Mouse (Mus musculus): Measurements from ENCODE around the gene Prkag2.
A peak's percentile ranks its signal among the peaks of the same experiment; 100 is the strongest.

The Prkag2 gene

DNA sequence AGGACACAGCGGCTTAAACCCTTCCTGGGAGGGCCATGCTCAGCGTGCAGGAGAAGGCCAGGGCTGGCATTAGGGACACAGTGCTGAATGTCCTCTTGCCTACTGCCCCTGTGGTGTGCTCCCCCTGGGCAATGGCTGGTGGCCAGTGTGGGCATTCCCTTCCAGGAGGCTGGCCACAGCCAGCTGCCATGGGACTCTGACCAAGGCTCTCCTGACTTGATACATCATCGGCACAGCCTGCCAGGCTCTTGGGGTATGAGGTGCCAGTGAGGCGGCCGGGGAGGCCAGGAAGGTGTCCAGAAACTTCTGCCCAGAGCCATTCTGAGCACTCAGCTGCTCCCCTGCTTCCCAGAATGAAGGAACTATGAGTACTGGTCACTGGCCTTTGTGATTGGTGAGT is 139.7 kb downstream of the Prkag2 start:
- no peak for DNase-seq

DNA sequence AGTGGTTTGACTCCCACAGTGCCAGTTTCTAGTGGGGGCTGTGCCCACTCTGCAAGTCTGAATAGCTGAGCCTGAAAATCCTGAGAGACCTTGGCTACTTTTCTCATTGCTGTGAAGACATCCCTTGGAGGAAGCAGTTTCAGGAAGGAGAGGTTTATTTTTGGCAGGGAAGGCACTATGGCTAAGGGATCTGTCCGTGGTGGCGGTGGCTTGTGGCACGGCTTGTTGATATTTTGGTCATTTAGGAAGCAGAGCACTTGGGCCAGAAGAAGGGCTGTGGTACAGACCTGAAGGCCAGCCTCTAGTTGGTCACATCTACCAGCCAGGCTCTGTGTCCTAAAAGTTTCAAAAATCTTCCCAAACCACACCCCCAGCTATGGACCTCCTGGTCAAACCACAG is 140.7 kb downstream of the Prkag2 start:
- DNase-seq: no peak

DNA sequence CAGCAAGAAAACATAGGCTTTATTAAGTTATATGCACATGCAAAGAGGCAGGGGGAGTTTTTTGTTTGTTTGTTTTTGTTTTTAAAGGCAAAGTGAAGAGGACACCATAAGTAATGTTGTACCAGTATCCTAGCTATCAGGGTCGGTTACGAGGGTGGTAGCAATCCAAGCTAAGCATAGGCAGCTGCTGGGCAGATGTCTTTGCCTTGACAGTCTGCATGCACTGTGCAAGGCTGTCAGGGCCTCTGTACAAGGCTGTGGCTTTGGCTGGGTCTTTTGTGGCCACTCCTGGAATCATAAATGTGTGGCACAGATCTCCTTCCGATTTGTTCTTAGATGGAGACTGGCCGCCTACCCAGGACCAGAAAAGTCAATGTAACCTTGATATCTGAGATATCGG is 141.8 kb downstream of the Prkag2 start:
- no peak for DNase-seq

DNA sequence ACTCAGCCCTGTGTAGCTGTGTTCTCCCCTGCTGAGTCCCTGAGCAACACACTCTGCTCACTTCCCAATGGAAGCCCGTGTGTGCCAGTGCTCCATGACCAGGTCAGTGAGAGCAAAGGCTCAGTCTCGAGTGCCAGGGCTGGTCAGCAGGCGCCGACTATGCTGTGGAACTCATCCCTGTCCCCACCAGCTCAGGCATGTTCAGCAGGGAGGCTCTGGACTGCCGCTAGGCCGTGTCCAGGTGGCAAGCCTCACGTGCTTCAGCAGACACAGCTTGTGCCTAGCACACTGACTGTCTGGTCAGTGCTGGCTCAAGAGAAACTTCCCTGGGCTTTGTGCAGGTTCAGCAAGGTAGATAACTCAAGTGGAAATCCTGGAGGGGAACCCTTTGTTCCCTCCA is 143.6 kb downstream of the Prkag2 start:
- no peak for DNase-seq

DNA sequence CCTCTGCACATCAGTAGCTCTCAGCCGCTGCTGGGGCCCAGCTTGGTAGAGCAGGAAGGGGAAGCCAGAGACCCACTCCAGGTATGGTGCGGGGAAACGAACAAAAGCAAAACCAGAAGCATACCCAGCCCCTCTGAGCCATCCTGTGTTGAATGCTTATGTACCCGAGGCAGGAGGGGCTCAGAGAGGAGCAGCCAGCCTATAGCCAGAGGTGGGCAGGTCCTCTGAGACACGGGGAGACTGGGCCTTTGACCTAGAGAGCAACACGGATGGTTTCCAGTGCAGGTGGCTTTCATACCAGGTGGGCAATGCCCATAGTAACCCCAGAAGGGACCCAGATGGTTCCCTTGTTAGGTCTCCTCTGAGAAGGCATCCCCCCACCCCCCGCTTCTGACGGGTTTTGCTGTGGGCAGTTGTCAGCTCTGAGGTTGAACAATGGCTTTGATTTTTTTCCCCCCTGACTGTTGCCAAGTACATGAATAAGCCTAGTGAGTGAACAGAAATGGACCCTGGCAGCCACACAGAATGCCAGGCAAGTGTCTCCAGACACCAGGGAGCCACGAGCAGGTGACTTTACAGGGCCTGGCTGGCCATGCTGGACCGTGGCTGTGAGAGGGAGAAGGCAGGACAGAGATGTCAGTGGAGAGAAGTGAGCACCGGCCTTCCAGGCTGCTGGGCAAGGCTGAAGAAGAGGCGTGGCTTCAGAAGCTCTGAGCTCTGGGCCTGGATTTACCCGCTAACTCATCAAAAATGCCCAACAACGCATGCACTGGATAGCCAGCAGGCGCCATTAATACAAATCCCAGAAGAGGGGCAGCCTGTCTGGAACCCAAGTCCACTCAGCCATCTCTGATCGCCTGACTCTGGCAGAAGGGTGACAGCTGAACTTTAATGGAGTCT is 147.3 kb downstream of the Prkag2 start:
- DNase-seq: no peak

DNA sequence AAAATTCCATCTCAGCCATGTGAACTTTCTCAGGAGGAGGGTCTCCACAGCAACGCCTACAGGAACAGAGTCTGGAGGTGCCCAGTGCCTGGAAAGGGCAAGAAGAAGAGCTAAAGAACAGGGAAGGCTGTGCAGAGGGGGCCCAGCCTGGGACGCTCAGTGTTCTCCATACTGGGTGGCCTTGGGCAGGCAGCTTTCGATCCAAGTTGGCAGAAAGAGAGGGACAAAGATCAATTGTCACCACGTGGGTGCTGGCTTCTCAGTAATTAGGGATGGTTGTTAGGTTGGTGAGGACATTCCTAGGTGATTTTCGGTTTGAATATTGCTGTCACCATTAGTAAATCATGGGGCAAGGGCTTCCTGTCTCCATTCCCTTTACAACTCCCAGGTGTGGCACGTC is 148.2 kb downstream of the Prkag2 start:
- DNase-seq: no peak

DNA sequence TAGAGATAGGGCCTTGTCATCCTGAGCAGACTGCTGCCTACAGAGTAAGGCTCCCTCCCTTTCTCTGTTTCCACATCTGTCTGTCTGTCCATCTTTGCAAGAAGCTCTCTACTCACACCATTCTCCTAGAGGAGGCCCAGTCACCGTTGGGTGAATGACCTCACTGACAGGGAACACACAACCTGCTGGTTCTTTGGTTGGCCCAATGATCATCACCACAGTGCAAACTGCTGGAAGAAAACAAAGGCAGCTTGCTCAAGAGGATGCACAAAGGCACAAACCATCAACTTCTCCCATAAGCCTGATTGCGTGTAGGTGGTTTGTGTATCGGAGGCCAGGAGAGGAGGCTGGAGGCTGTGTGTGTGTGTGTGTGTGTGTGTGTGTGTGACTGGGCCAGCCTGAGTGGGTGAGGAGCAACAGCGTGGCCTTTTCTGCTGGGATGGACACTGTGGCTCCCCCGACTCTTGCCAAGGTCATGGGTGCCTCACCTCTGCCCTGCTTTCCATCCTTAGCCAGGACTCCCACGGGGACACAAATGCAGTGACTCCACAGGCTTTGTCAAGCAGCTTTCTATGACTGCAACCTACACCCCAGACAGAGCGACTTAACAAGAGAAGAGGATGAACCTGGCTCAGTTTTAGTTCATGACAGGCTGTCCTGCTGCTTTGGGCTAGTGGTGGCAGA is 149.4 kb downstream of the Prkag2 start:
- DNase-seq: no peak

DNA sequence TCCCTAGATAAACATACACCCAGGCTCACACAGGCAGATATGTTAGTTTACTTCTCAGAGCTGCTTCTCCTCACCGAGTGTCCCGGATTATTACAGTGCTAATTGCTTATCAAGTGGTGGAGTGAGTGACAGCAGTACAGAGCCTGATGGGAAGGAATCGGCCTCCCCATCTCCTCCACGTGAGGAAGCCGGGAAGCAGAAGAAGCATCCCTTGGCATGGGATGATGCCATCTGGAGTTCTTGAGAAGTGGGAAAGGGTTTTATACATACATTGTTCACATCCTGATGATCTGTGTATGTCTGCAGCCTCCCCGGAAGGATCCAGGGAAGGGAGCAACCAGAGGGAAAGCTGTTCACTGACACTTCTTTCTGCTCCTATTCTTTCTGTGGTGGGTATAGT is 150.4 kb downstream of the Prkag2 start:
- DNase-seq: no peak

DNA sequence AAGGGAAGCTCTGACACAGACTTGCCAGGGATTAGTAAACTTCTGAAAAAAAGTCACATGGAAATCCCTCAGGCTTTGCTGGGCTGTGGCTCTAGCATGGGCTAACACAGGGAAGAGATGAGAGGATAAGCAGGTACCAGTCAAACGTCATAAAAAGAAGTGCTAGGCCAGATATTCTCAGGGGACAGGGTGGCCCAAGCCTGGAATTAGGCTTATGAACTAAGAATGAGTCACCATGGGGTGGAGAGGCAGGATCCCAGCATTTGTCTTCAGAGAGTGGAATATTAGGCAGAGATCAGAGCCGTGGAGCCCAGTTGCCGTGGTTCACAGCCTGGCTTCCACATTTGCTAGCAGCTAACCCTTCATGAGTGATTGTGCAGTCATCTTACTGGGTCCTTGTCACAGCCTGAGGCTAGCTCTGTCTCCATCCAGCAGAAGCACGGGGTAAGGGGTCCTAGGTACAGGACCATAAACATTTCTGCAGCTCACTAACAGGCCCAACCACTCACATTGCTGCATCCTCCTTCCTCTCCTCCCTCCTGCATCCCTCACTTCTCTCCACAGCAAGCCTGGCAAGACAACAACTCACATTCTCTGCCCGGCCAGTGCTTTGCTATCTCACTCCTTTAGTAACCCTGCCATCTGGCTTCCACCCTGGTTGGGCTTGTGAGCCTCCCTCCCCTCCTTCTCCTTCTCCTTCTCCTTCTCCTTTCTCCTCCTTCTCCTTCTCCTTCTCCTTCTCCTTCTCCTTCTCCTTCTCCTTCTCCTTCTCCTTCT is 162.2 kb downstream of the Prkag2 start:
- DNase-seq: no peak

DNA sequence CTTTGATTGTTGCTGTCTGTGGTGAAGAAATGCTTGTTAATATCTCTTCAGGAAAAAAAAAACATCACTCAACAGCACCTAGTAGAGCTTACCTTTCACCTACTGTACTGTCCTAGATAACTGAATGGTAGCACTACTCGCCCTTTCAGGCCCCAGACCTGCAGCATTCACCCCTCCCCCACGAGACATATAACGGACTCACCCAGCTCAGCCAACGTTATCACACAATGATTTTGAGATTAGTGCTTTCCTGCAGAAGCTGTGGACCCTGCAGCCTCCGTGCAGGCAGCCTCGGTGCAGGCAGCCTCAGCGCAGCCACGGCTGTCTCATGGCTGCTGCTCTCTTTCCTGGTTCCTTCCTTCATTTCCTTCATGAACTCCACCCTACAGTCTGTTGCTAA is 164.0 kb downstream of the Prkag2 start:
- no peak for DNase-seq

DNA sequence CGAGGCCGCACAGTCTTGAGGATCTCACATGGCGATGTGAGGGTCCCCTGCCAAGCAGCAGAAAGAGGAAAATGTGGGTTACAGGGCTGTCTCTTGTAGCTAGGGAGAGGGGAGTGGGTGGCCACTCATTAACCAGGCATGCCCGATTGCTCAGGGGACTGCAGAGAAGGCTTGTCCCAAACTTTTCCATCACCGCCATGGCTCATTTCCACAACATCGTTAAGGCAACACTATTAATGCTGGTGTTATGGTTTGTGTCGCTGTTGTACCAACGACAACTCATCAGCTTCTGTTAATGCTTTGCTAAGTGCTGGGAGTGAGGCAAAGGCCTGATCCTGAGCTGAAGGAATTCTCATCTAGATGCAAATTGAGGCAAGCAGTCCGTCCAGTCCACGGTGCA is 165.0 kb downstream of the Prkag2 start:
- no peak for DNase-seq

DNA sequence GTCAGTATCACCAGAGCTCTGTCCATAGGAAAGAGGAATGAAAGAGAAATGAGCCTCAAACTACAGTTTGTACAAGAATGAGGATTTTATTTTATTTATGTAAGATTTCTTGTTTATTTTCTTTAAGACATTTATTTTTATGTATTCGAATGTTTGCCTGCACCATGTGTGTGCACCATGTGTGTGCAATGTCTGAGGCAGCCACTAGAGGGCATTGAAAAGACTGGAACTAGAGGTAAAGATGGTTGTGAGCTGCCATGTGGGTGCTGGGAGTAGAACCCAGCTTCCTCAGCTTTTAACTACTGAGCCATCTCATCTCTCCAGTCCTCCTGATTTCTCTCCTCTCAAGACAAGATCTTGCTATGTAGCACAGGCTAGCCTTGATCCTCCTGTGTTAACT is 166.7 kb downstream of the Prkag2 start:
- DNase-seq: no peak

DNA sequence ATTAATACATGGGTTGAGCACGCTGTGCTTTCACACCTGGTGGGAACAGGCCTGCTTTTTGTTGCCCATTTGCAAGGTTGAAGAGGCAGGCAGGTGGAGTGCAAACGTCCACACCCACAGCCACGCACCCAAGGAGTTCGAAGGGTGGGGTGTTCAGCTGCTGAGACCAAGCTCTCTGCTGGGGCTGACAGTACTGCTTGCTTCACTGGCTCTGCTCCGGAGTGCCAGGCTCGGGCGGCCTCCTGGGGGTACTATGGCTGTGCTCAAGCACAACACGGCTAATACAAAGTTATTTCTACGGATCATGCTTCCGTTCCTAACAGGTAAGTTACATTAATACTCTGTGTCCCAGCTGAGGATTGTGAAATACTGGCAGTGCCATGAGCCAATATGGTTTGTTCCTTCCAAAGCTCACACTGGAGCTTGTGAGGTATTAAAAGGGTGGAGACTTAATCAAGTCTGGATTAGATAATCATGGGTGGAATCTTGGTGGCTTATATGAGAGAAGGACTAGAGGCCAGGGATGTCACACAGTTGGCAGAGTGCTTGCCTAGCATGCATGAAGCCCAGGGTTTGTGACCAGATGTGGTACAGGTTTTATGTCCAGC is 168.8 kb downstream of the Prkag2 start:
- no peak for DNase-seq

DNA sequence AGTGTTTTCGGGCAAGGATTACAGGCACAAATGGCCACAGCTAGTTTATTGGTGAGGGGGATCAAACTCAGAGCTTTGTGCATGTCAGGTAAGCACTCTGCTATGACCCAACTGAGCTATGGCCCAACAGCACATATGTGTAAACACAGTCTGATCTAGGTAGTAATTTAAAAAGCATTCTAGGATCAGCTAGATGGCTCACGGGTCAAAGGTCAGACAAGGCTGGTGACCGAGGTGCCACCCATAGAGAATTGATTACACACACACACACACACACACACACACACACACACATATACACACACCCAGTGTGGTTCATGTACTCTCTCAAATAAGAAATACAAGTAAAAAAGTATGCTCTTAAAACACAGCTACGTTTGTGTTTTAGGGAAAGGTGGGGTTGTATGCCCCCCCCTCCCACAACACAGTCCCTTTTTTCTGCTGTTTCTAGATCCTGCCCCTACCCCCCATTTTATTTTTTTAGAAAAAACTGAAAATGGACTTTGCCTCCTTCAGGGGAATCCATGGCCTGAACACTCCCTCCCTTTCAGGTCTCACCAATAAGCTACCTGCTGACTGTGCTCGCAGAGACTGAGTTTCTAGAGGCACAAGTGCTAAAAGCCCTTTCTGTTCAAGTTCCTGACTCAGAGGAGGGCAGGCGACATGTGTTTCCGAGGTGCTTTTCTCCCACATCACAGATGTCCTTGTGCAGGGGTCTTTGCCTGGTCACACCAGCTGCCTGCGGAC is 169.4 kb downstream of the Prkag2 start:
- no peak for DNase-seq

DNA sequence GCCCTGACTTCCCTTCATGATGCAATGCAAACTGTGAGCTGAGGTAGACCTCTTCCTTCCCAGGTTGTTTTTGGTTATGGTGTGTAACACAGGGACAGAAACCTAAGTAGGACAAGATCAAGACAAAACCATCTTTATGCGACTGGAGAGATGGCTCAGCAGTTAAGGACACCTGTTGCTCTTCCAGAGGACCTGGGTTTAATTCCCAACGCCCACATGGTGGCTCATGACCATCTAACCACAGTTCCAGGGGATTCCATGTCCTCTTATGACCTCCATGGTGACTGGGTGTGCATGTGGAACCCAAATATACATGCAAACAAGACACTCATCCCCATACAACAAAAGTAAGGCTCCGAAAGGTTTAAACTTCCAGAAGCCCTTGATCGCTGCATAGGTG is 171.6 kb downstream of the Prkag2 start:
- no peak for DNase-seq

DNA sequence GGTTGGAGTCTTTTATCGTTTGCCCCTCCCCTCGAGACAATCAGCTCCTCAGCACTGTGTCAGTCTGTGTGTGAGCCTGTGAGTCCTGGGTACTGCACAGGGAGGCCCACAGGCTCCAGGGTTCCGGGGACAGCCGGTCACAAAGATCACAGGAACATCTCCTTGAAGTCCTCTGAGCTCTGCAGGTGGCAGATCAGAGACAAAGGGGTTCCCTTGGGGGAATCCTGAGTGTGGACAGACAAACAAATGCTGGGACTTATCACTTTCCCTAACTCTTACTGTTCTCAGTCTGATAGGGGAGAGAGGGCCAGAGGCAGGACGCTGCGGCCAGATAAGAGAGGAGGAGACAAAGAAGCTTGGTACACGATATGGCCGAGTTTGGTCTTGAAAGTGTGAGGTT is 172.7 kb downstream of the Prkag2 start:
- no peak for DNase-seq

DNA sequence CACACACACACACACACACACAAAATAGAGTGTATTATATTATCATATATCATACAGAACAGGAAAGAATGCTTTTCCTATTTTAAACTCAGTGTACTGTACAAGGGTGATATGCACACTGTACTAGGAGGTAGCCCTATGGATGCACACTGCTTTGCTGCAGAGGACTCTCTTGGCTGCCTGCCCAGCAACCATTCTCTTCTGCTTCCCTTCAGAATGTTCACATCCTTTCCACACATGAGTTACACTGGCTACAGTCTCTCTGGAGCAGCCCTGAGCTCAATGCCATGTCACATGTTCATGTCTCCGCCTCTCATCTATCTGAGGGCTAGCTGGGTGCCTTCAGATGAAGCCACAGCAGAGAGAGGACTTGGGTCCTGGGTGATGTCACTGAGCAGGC is 181.3 kb downstream of the Prkag2 start:
- peak; percentile 45 to 63 for DNase-seq

DNA sequence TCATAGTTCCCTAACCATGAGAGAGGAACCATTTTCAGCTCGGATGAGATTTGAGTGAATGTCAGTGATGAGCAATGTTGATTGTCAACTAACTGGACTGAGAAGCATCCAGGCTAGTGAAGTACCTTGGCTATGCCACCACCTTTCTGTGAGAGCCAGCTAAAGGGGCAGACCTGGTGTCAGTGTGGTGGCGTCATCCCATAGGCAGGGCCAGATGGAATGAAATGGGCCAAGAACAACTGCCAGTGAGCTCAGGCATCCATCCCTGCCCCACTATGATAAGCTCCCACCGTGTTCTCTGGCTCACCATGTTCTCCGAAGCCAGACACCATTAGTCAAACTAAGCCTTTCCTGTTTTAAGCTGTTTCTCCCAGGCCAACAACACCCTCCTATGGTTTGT is 183.9 kb downstream of the Prkag2 start:
- DNase-seq: no peak

DNA sequence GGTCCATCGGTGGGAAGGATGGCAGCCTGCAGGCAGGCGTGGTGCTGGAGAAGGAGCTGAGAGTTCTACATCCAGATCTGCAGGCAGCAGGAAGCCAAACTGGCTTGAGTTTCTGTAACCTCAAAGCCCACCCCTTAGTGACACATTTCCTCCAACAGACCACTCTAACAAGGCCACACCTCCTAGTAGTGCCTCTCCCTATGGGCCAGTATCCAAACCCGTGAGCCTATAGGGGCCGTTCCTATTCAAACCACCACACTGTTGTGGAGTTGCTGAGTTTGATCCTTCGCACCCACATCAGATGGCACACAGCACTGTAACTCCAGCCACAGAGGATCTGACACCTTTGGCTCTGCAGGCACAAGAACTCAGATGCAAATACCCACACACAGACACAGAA is 185.3 kb downstream of the Prkag2 start:
- DNase-seq: no peak

DNA sequence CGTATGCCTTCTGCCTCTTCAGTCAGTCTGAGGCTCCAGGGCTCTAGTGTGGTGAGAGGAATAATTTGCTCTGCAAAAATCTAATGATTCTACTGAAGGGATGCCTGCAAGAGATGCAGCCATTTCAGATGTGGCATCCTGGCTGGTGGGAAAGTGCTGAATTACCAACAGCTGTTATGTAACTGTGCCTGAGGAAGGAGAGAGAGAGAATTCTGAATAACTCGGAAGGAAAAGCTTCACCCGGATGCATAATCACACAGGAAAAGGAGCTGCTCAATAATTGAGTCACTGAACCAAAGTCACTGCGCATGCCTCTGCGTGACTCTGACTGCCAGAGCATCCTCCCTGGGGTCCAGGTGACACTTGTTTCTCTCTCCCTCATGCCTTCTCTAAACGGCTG is 186.8 kb downstream of the Prkag2 start:
- no peak for DNase-seq

DNA sequence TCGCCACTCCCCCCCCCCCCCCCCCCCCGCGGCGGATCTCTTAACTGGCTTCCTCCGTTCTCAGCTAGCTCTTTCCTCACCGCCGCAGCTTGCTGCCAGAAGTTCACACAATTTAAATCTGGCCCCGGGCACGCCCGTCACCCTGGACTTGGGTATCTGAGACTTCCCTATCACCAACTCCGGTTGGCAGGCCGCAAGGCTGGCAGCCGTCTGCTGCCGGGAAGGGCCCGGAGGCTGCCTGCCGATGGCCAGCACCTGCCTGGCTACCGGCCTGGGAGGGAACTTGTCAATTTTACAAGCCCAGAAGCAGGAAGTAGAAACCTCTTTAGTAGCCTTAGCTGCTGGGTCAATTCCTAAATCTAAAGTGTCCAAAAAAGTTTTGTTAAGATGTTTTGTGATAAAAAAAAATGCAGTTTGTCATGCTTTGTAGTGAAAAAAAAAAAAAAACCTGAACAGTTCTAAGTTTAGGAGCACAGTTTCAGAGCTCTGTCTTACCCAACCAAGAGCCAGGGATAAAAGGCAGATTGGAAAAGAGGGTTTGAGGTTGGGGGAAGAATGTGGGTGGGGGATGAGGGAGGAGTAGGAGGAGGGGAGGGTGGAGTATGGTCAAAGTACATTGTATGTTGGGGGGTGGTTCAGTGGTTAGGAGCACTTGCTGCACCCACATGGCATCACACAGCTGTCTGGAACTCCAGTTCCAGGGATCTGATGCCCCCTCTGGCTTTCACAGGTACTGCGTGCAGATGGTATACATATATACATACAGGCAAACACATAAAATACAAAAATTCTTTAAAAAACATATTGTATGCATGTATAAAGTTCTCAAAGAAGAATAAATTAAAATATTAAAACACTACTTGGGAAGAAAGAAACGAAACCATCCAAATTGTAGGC is 191.4 kb downstream of the Prkag2 start:
- DNase-seq: peak; percentile 40 to 58

Measured in lung, postnatal 4 days (tissue).